Mouse (Mus musculus) embryonic facial prominence, embryonic 11.5 days (tissue): ENCODE results near the gene Kremen2. TPM values are rescaled to one million over a fixed set of nuclear protein-coding genes. Genes with fewer than 3 reads are reported as not detected.
A peak's percentile ranks its signal among the peaks of the same experiment; 100 is the strongest.

ENCODE experiments used
- ATAC-seq: fragments of 200-750 bp; cut with Nextera tagmentation; replicated peaks from 2 replicates; pipeline ENCODE4 v1.8.0; 2017; ENCODE audit warnings: low read depth; ENCODE audit not compliant: insufficient number of reproducible peaks, low FRiP score, low TSS enrichment
- DNase-seq: peaks from one replicate; pipeline ENCODE4 v3.0.0-alpha.2; 2015; ENCODE audit warnings: low spot score
- H3K27ac ChIP-seq: fragments of 300-500 bp; sonication (generic); replicated peaks from 2 replicates; pipeline ENCODE4 v1.5.1; 2014; ENCODE audit warnings: mild to moderate bottlenecking, low read depth, low read length, control low read depth
- H3K27me3 ChIP-seq: fragments of 300-500 bp; sonication (generic); 2 replicates; pipeline ENCODE4 v1.6.1; 2014; ENCODE audit warnings: mild to moderate bottlenecking, low read length, moderate library complexity, mixed read lengths; ENCODE audit not compliant: control insufficient read depth, insufficient read depth
- H3K36me3 ChIP-seq: fragments of 300-500 bp; sonication (generic); replicated peaks from 2 replicates; pipeline ENCODE4 v1.6.1; 2014; ENCODE audit warnings: low read depth, mild to moderate bottlenecking, low read length, moderate library complexity, mixed read lengths; ENCODE audit not compliant: control insufficient read depth, insufficient read depth
- H3K4me1 ChIP-seq: fragments of 300-500 bp; sonication (generic); 2 replicates; pipeline ENCODE4 v1.6.1; 2014; ENCODE audit warnings: low read length, mixed read lengths; ENCODE audit not compliant: control insufficient read depth, insufficient read depth
- H3K4me2 ChIP-seq: fragments of 300-500 bp; sonication (generic); 2 replicates; pipeline ENCODE4 v1.6.1; 2014; ENCODE audit warnings: low read depth, mild to moderate bottlenecking, control low read depth, low read length, moderate library complexity
- H3K4me3 ChIP-seq: fragments of 300-500 bp; sonication (generic); 2 replicates; pipeline ENCODE4 v1.5.1; 2014; ENCODE audit warnings: low read depth, low read length, control low read depth
- H3K9ac ChIP-seq: fragments of 300-500 bp; sonication (generic); replicated peaks from 2 replicates; pipeline ENCODE4 v1.6.1; 2014; ENCODE audit warnings: mild to moderate bottlenecking, control low read depth, low read length
- H3K9me3 ChIP-seq: fragments of 300-500 bp; sonication (generic); replicated peaks from 2 replicates; pipeline ENCODE4 v1.6.1; 2016; ENCODE audit warnings: mild to moderate bottlenecking, low read length, inconsistent platforms, mixed read lengths; ENCODE audit not compliant: control insufficient read depth
- WGBS: fragments of 180-500 bp; shearing (Covaris S2); extraction: QIAGEN DNeasy Blood & Tissue Kit; methylation state at CpG from one replicate; pipeline ENCODE4 v1.1.7; 2014; 5-methylcytosine and 5-hydroxymethylcytosine counted together
- polyA plus RNA-seq: library from polyadenylated mRNA; unstranded; fragments of >200 nt; fragmentation: Nextera tagmentation; extraction: Ambion mirVana; gene quantifications from 2 replicates; pipeline ENCODE4 v1.2.1, GENCODE M21; 2014

Gene Kremen2
- 8.1 and 11.7 TPM in 2 replicates for polyA plus RNA-seq

DNA sequence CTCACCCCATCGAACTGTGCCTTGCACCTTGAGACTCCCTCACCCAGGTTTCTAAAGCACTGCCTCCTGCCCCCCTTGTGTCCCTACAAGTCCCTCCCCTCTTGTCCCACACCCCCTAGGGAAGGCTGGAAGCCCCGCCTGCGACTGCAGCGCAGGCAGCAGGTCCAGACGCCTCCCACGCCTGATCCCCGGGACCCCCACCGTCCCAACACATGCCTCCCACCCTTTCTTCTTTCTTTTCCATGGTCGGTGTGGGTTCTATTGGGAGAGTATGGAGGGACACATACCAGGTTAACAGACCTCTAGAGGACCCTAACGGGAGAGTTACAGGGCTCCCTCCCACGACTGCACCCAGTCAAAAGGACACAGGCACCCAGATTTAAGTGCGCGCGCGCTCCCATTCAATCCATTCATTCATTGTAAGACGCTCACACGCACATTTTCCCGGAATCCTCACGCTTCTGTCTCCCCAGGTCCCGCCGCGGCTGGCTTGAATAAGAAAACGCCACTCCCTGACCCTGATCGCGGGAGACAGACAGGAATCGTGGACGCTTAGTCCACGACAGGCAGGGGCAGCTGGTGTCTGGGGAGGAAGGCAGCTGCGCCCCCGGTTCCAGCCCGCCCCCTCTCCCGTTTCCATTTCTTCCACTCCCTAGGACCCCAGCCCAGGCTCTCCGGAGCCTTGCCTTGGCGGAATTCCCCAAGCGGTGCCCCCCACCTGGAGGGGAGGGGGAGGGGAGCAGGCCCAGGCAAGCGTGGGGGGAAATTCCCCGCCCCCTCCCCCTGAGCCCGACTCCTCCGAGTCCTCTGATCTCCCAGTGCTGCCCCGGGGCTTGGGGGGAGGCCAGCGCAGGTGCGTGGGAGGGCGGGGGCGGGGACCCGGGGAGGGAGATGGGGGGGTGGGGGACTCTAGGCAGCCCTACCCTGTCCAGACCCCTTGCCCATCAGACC is at the start of gene Kremen2:
Gene Kremen2, minus strand, starts transcription at position 533 of the 951 bp plus-strand sequence.
- Histone ChIP-seq H3K9ac (peak within 1 kb of the TSS; percentile 39; the same call in 1 of the 2 replicates), H3K4me3 (peak within 1 kb of the TSS; percentile 28), H3K36me3 (no peaks in the 10 kb centered on the region), H3K27ac (no peak within 1 kb of the TSS), H3K4me2 (peak within 1 kb of the TSS; percentile 58), H3K27me3 (peaks cover 67% of the 10 kb centered on the region), H3K9me3 (no peaks in the 10 kb centered on the region), H3K4me1 (peaks cover 8% of the 10 kb centered on the region)
- under 1% methylated on average over 38 of the region's 45 CpGs for WGBS
- DNase-seq (peak; percentile 36), ATAC-seq (no peak; the same call in 1 of the 2 replicates)

DNA sequence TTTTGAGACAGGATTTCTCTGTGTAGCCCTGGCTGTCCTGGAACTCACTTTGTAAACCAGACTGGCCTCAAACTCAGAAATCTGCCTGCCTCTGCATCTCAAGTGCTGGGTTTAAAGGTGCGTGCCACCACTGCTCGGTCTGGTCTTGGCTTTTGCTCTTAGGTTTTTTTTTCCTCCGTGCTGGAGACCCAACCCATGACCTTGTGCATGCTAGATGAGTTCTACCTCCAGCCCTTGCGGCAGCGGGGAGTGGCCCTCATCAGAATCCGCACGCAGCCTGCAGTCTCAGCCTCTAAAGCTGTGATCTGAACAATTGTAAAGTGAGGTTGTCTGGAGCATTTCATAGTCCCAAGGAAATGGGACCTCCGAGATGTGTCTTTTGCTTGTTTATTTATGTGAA is 49.7 kb upstream of the Kremen2 start:
- H3K9ac ChIP-seq = no peak overlapping the region
- no peaks in the 10 kb centered on the region for H3K9me3 ChIP-seq
- H3K36me3 ChIP-seq = no peaks in the 10 kb centered on the region
- no peaks in the 10 kb centered on the region for H3K27me3 ChIP-seq
- ATAC-seq = no peak
- H3K4me1 ChIP-seq = no peaks in the 10 kb centered on the region
- WGBS = 91% methylated on average over 8 of the region's 8 CpGs
- H3K4me3 ChIP-seq = no peak overlapping the region
- no peak for DNase-seq
- H3K27ac ChIP-seq = no peak overlapping the region
- no peak overlapping the region for H3K4me2 ChIP-seq

DNA sequence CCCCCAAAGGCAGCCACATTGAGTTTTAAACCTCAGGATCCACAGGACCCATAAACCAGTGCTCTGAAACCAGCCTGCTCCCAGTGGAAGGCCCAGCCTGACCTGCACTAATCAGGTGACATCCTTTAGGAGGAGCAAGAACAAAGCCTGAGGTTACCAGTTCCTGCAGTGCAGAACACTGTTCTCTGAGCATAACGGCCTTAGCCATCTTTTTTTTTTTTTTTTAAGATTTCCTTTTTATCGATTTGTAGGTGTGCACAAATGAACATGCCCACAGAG is 45.4 kb upstream of the Kremen2 start:
- Histone ChIP-seq H3K9ac (peak overlapping the region; percentile 68), H3K9me3 (no peaks in the 10 kb centered on the region), H3K4me3 (peak overlapping the region; percentile 34; the same call in 1 of the 2 replicates), H3K27me3 (no peaks in the 10 kb centered on the region), H3K4me2 (peak overlapping the region; percentile 57), H3K36me3 (no peaks in the 10 kb centered on the region), H3K4me1 (no peaks in the 10 kb centered on the region), H3K27ac (peak overlapping the region; percentile 87)
- no peak for ATAC-seq
- DNase-seq = no peak
- 44% methylated on average over 2 of the region's 2 CpGs for WGBS

DNA sequence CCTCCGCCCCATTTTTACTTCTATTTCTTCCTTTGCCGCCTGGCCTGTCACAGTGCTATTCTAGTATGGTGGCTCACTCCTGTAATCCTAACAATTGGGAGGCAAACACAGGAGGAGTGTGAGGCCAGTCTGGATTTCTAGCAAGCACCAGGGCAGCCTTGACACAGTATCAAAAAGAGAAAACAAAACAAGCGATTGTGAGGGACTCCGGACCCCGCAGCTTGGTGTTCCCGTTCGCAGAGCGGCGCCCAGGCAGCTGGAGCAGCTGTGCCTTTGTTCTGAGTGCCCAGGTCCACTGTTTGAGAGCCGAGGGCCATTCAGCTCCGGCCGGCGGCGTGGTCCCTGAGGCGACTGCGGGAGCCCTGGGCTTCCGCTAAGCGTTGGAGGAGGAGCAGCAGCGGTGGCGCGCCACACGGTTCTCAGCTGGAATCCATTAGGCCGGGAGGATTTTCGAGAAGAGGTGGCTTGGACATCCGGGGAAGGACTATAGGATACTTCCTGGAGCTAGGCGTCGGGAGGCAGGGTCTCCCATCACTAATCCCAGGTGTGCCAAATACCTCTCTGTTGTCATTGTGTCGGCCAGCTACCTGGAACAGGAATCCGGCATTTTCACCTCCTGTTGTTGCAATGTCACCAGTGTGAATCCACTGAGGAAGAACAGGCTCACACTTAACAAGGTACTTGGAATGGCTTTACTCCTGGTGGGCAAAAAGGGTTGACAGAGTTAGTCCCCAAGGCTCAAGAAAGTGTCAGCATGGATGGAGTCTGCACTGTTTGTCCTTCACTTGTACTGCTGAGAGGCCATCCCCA is 44.8 kb upstream of the Kremen2 start, which contains the start of gene Srrm2:
Gene Srrm2, plus strand, starts transcription at position 264 of the 810 bp plus-strand sequence.
- WGBS = 1% methylated on average over 29 of the region's 29 CpGs
- Histone ChIP-seq H3K27me3 (no peaks in the 10 kb centered on the region), H3K4me3 (peak within 1 kb of the TSS; percentile 34), H3K9ac (peak within 1 kb of the TSS; percentile 68), H3K27ac (peak within 1 kb of the TSS; percentile 87), H3K36me3 (no peaks in the 10 kb centered on the region), H3K4me2 (peak within 1 kb of the TSS; percentile 57), H3K9me3 (no peaks in the 10 kb centered on the region), H3K4me1 (no peaks in the 10 kb centered on the region)
- ATAC-seq = peak; percentile 54
- peak; percentile 88 for DNase-seq

GRCm38 (mm10) chr17:23789749-23790268 is 44.2 kb upstream of the Kremen2 start:
- Histone ChIP-seq H3K9me3 (no peaks in the 10 kb centered on the region), H3K4me2 (peak overlapping the region; percentile 57), H3K4me3 (peak overlapping the region; percentile 34), H3K4me1 (no peaks in the 10 kb centered on the region), H3K9ac (peak overlapping the region; percentile 68), H3K36me3 (no peaks in the 10 kb centered on the region), H3K27ac (peak overlapping the region; percentile 87; the same call in 1 of the 2 replicates), H3K27me3 (no peaks in the 10 kb centered on the region)
- DNase-seq = peak; percentile 8
- ATAC-seq = no peak
- WGBS = 11% methylated on average over 8 of the region's 8 CpGs

DNA sequence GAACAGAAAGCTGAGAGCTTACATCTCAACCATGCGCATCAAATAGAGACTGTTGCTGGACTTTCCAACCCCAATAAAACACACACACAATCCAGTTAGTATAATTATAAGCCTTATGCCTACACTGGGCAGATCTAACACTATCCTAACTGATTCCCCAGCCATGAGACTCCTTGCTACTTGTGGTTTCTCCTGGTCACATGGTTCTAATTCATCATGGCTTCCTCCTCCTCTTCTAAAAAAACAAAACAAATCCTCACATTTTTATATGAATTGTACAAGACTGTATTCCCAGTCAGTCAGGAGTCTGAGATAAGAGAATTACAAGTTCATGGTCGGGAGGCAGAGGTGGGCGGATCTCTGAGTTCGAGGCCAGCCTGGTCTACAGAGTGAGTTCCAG is 43.3 kb upstream of the Kremen2 start:
- no peak for DNase-seq
- Histone ChIP-seq H3K4me1 (no peaks in the 10 kb centered on the region), H3K9ac (no peak overlapping the region), H3K36me3 (no peaks in the 10 kb centered on the region), H3K4me3 (no peak overlapping the region), H3K4me2 (no peak overlapping the region), H3K27ac (no peak overlapping the region), H3K27me3 (no peaks in the 10 kb centered on the region), H3K9me3 (no peaks in the 10 kb centered on the region)
- ATAC-seq = no peak
- WGBS = 90% methylated on average over 4 of the region's 4 CpGs

DNA sequence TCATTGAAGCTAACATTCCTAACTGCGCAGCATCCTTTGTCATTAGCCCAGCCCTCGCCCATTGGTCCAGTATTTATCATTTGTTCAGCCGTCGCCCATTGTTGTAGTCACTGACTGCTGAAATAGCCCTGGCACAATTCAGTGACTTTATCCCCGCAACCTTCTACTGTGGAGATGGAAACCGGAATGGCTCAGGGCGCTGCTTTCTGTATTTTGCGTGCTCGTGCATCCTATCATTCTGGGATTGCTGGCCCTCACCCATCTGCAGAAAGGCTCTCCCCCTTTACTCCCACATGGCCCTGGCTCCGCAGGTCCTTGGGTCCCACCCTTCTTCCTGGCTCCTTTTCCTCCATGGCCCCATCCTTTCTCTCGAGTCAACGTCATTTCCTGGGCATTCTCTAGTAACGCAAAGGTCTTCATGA is 40.9 kb upstream of the Kremen2 start:
- Histone ChIP-seq H3K9me3 (no peaks in the 10 kb centered on the region), H3K36me3 (no peaks in the 10 kb centered on the region), H3K27ac (no peak overlapping the region), H3K27me3 (no peaks in the 10 kb centered on the region), H3K9ac (peak overlapping the region; percentile 33), H3K4me3 (peak overlapping the region; percentile 62), H3K4me2 (peak overlapping the region; percentile 81), H3K4me1 (no peaks in the 10 kb centered on the region)
- DNase-seq (peak; percentile 53), ATAC-seq (no peak)
- WGBS = 16% methylated on average over 13 of the region's 13 CpGs
